27 mouse cellular contexts compared by ENCODE assay signal in the genomic region with DNA sequence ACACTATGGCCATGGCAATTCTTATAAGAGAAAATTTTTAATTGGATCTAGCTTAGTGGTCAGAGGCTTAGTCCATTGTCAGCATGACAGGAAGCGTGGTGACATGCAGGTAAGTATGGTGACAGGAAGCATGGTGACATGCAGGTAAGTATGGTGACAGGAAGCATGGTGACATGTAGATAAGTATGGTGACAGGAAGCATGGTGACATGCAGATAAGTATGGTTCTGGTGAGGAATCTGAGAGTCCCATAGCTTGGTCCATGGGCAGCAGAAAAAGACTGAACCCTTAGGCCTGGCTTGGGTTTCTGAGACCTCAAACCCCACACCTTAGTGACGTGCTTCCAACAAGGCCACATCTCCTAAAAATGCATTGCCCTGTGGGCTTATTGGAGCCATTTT.
"Had no signal": no experiment of that assay in that cellular context is flagged by ENCODE, and none has a peak within 500 bp of the region (broad histone marks: within the 10 kb centered on the region; RNA-seq: fewer than 3 reads in every experiment).

No protein-coding gene starts in this region.

- DNase-seq: cerebellum, adult 9-10 months; cerebellum, adult 9-11 months; cerebellum, postnatal 10 days; cerebellum, postnatal 14 days; cerebellum, postnatal 25 days; cerebellum, postnatal 36 days; embryo, embryonic 11 days; forebrain, postnatal 0 days; gastrocnemius, adult 2 months; gastrocnemius, postnatal 10 days; gastrocnemius, postnatal 14 days; gastrocnemius, postnatal 25 days; gastrocnemius, postnatal 36 days; heart, adult 11 months; heart, adult 18-20 months; heart, adult 2 months had no signal

- H3K27ac ChIP-seq: embryonic facial prominence, embryonic 10.5 days; embryonic facial prominence, embryonic 12.5 days; embryonic facial prominence, embryonic 13.5 days; embryonic facial prominence, embryonic 15.5 days; forebrain, embryonic 10.5 days; forebrain, embryonic 12.5 days; forebrain, embryonic 13.5 days; forebrain, embryonic 15.5 days; gastrocnemius, adult 2 months; heart, adult 2 months had no signal

- ATAC-seq: forebrain, embryonic 13.5 days; forebrain, embryonic 14.5 days; forebrain, embryonic 15.5 days; forebrain, embryonic 16.5 days; forebrain, postnatal 0 days had no signal

- H3K4me1 ChIP-seq: embryonic facial prominence, embryonic 10.5 days; embryonic facial prominence, embryonic 12.5 days; embryonic facial prominence, embryonic 13.5 days; embryonic facial prominence, embryonic 15.5 days; forebrain, embryonic 10.5 days; forebrain, embryonic 12.5 days; forebrain, embryonic 15.5 days had no signal

- H3K4me3 ChIP-seq: embryonic facial prominence, embryonic 10.5 days; embryonic facial prominence, embryonic 12.5 days; embryonic facial prominence, embryonic 13.5 days; embryonic facial prominence, embryonic 15.5 days; erythroblast, embryonic 14.5 days; forebrain, embryonic 10.5 days; forebrain, embryonic 12.5 days; forebrain, embryonic 13.5 days; forebrain, embryonic 15.5 days; gastrocnemius, adult 2 months; heart, adult 2 months had no signal

- H3K36me3 ChIP-seq: embryonic facial prominence, embryonic 10.5 days; embryonic facial prominence, embryonic 12.5 days; embryonic facial prominence, embryonic 13.5 days; embryonic facial prominence, embryonic 15.5 days; forebrain, embryonic 10.5 days; forebrain, embryonic 12.5 days; forebrain, embryonic 15.5 days had no signal

- H3K9me3 ChIP-seq: embryonic facial prominence, embryonic 10.5 days; embryonic facial prominence, embryonic 12.5 days; embryonic facial prominence, embryonic 13.5 days; embryonic facial prominence, embryonic 15.5 days; forebrain, embryonic 10.5 days; forebrain, embryonic 12.5 days; forebrain, embryonic 13.5 days; forebrain, embryonic 15.5 days had no signal

- H3K27me3 ChIP-seq: embryonic facial prominence, embryonic 12.5 days; embryonic facial prominence, embryonic 13.5 days; embryonic facial prominence, embryonic 15.5 days; forebrain, embryonic 12.5 days; forebrain, embryonic 13.5 days; forebrain, embryonic 15.5 days had no signal
